Mouse (Mus musculus) heart, adult 8-10 months (tissue): ENCODE measurements around the gene Gfod2. TPM values are rescaled to one million over a fixed set of nuclear protein-coding genes. Genes with fewer than 3 reads are reported as not detected.

Source experiments
- DNase-seq: peaks from one replicate; pipeline ENCODE4 v3.0.0; 2022; ENCODE audit warnings: low spot score
- total RNA-seq, 4 experiments: library from RNA; stranded (reverse); gene quantifications; 2 replicates each; pipeline ENCODE4 v1.2.4; 2022

Gene Gfod2
- total RNA-seq, 4 experiments from 2014 or later: 2.8 to 3.9 (median 3.5) TPM

DNA sequence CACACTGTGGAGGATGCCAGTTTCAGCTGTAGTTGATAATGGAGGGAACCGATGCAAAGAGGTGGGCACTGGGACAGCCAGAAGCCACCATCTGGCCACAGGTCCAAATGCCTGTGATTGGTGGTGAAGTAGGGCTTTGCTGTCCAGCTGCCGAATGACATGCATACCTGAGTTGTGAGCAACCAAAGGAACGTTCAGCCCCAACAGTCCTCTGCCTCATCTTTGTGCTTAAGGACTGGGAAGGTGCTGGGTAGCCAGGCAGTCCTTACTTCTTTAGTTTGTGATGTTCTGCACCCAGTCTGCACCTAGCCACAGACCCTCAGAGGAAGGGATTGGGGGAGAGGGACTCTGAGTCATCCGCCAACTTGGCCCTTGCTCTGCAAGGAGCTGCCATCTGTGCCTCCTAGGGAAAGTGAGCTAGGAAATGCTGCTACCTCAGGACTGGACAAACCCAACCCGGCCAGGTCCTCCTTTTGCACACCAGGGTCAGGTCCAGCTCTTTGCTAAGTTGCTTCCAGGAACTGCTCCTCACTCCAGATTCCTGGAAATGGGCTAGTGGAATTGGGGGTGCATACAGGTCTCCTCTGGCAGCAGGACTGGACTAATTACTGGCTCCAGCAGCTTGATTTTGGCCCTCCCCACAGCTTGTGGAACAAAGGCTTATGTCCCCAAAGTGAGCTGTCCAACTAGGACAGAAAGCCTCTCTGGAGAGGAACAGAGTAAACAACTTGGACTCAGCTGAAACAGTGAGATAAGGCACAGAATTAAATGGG, 10.2 kb upstream of the Gfod2 start:
- no peak for DNase-seq

DNA sequence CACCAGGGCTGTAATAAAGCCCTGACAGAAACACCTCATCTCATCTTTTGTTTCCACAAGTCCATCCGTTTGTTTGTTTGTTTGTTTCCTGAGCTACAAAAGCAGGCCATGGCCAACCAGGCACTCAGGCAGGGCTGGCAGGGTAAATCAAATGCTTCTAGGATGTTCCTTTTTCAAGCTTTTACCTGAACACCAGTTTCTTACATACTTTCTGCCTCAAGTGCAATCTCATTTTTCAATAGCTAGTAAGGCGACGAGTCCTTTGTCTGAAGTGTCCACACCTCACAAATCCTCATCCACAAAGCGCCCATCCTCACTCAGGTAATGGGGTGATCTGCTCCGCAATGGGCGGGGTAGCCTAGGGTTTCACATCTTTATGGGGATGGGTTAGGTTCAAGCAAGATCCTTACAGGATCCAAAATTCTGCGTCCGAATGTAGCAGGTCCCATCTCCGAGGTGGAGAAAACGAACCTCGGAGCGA, 628 bp downstream of the Gfod2 start:
- DNase-seq: no peak

DNA sequence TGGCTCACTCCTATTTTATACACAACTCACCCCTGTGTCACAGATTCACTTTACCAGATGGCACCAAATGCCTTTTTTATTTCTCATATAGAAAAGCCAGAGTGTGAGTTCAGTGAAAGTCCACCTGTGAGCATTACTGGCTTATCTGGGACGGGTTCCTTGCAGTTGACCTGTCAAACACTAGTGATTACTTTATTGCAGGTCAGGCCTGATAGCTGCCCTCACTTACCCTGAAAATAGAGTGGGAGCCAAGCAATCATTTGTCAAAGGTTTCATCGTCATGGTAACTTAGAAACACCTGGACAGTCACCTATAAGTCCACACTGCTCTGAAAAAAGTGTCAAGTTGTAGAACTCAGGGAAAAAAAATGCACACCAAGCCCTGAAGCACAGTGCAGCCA, 3.8 kb downstream of the Gfod2 start:
- no peak for DNase-seq

GRCm38 (mm10) chr8:105753916-105754315, 4.5 kb downstream of the Gfod2 start:
- no peak for DNase-seq

- peak; percentile 28 for DNase-seq
Measured at GRCm38 (mm10) chr8:105750606-105751005, 7.9 kb downstream of the Gfod2 start.

DNA sequence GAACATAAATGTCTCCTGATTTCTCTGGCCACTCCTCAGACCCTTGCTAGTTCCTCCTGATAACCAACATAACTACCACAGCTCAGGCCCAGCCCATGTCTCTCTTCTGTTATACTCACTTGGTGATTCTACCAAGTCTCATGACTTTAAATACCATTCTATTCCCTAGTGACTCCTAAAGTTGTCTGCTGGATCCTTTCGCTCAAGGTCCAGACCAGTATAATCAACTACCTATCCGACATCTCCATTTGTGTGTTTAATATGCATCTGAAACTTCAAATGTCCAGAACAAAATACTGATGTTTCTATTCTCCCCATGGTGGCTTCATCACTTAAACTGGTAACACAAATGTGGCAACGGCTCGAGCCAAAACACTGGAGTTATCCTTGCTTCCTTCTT, 15.2 kb downstream of the Gfod2 start:
- no peak for DNase-seq

GRCm38 (mm10) chr8:105739216-105739615, 19.2 kb downstream of the Gfod2 start:
- no peak for DNase-seq

- DNase-seq: no peak
Measured at GRCm38 (mm10) chr8:105732186-105732585, 26.3 kb downstream of the Gfod2 start.

- peak; percentile 81 for DNase-seq
Measured at GRCm38 (mm10) chr8:105727397-105728124, 30.9 kb downstream of the Gfod2 start.

GRCm38 (mm10) chr8:105725726-105726125, 32.7 kb downstream of the Gfod2 start:
- DNase-seq: no peak

DNA sequence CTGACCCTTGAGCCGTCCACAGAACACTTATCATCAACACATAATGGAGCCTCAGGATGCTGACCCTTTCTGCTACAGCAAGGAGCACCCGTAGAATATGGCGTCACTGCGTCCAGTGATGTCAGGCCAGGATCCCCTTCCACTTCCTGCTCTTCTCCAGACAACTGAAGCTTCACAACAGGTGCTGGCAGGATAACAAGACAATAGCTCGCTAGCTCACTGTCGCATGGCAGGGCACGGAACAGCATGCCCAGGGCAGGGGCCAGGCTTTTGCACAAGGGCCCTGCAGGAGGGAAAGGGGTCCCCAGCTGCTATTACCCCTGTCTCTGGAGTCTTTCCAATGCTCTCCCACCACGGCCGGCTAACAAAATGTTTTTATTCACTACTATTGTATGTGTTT, 35.6 kb downstream of the Gfod2 start:
- no peak for DNase-seq

DNA sequence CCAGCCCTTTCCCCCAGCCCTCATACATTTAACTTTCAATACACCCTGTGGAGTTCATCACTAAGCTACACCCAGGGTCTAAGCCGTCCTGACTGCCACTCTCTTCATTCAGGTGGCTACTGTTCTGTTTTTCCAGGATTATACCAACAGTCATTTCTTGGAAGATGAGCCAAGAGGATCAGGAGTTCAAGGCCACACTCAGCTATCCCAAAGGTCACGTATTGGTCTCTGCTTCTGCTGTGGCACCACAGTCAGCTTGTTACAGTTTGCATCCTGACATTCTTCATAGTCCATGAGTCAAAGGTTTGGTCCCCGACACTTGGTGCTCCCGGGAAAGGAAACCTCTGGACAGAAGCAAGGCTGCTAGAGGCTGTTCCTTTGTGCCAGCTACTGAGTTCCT, 38.8 kb downstream of the Gfod2 start:
- no peak for DNase-seq

DNA sequence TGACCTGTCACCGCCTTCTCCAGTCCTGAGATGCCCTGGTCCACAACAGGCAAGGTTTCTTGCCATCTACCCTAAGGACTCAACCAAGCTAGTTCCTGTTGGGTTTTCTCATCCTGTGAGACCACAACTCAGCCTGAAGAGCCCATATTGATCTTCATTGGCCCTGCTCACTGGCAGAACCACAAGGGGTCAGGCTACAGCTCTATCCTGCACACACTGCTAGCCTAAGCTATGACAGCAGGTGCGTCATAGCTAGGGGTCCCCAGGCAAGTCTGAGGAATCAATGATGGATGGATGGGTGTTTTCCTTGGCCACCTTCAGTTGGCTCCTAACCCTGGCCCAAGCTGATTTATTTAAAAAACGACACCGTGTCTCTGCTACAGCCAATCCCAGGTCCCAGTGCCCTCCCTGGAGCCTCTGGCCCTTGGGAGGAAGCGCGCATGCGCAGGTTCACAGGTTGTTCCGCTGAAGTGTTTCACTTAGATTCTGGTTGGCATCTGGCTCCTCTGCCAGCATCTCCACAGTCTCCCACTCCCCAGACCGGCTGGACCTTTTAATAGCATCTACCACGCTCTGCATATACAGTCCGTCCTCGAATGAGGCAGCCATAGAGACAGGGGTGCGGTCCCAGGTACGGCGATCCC, 42.0 kb downstream of the Gfod2 start:
- DNase-seq: no peak

DNA sequence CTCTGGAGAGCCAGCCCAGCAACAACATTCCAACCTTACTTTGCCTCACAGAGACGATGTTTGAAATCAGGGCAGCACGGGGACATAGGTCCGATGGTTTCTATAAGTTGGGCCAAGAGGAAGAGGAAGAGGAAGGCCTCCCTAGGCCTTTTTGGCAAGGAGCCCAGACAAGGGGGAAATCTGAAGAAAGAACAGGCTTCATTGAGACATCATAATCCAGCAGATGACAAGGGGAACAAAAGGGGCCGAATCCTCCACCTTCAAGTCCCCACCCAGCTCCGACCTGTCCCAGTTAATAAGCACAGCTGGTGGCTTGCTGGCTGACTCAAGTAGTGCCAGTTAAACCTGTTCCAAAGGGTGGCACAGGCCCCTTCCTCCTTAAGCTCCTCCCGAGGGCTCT, 43.4 kb downstream of the Gfod2 start:
- peak; percentile 47 for DNase-seq

- DNase-seq: peak; percentile 89
Measured at GRCm38 (mm10) chr8:105714139-105714538, 44.3 kb downstream of the Gfod2 start.

DNA sequence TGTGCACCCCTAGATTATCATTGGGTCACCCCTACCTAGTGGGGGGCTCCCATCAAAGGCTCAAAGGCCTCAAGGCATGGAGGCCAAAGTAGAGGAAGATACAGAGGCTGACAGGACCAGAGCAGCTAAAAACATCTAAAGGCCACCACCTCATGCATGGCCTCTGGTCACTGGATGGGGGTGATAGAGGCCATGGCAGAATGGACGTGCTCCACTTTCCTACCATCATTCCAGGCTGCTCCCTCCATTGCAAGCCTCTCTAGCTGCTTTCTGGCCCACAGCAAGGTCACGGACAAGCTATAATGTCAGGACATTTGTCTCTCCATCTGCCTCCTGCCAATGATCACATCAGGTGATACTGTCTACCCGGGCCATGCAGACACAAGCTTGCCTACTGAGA, 46.2 kb downstream of the Gfod2 start:
- DNase-seq: no peak

GRCm38 (mm10) chr8:105709317-105709716, 49.1 kb downstream of the Gfod2 start:
- no peak for DNase-seq

DNA sequence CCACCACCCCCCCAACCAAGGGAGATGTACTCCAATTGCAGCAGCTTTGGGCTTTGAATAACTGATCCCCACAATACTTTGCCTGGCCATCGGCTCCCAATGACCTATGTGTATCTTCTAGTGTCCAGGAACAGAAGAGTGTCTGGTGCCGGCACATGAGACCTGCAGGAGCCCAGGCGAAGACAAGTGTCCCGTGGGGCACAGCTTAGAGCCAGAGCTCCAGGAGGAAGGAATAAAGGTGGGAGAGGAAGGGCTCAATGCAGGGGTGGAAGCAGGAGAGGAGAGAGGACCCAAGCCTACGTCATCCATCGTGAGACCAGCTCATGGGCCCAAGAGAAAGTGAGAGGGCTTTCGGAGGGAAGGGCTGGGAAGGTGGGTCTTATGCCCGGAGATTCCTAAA, 49.8 kb downstream of the Gfod2 start:
- no peak for DNase-seq

GRCm38 (mm10) chr8:105707498-105708403, 50.7 kb downstream of the Gfod2 start, which contains the start of the genes 4933405L10Rik and Enkd1:
4933405L10Rik (plus strand) TSS chr8:105707655.
Enkd1 (minus strand) TSS chr8:105708210.
- DNase-seq: peak; percentile 90

GRCm38 (mm10) chr8:105706426-105706825, 52.0 kb downstream of the Gfod2 start:
- DNase-seq: no peak

DNA sequence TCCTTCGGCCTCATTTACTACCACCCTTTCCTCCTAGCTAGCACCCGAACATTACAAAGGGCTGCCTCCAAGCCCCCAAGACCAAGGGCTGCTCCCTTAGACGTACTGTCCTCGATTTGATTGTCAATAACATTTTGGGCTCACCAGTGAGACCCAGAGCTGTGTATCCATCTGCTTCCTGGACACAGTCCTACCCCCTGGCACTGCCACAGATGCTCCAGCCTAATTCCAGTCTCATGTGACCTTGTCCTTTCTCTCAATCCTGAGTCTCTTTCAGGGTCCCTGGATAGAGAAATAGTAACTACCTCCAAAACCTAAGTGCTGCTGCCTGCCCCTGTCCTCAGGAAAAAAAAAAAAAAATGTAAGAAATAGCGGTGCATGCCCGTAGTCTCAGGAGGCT, 53.5 kb downstream of the Gfod2 start:
- no peak for DNase-seq
